8 mouse cellular contexts compared by ENCODE assay signal in genomic region chr11:99040346-99040974, GRCm38 (mm10). TPM values are rescaled to one million over a fixed set of nuclear protein-coding genes. Genes with fewer than 3 reads are reported as not detected.
DNase-seq lines count a peak whose midpoint lies in the region; ATAC-seq and TF ChIP-seq lines count a peak whose summit lies in the region.

No protein-coding gene starts in this region.

- 2% methylated on average over 17 of the region's 17 CpGs for WGBS in forebrain, embryonic 11.5 days
- WGBS in liver, embryonic 14.5 days (ENCODE audit: insufficient replicate concordance) = 1% methylated on average over 17 of the region's 17 CpGs
- 2% methylated on average over 16 of the region's 17 CpGs for WGBS in neural tube, embryonic 14.5 days

- H3K27ac ChIP-seq in forebrain, embryonic 11.5 days (ENCODE audit: low read depth, low read length) = peak overlapping the region; percentile 82
- no peak overlapping the region for H3K27ac ChIP-seq in liver, embryonic 14.5 days
- H3K27ac ChIP-seq in neural tube, embryonic 14.5 days (ENCODE audit: low read depth, low read length) = peak overlapping the region; percentile 76

- peak overlapping the region; percentile 57 for H3K4me3 ChIP-seq in forebrain, embryonic 11.5 days (ENCODE audit: low read depth, low read length)
- peak overlapping the region; percentile 64 to 72 for H3K4me3 ChIP-seq in liver, embryonic 14.5 days (ENCODE audit: insufficient read depth in 1 of 2, low read depth in 2 of 2, low read length in 2 of 2)
- H3K4me3 ChIP-seq in neural tube, embryonic 14.5 days (ENCODE audit: low read depth, low read length) = peak overlapping the region; percentile 60

- TF ChIP-seq EP300 in liver, embryonic 14.5 days (IDR thresholded peaks at IDR 0.05; ENCODE audit: low read depth) = no peak

- H3K9ac ChIP-seq in forebrain, embryonic 11.5 days (ENCODE audit: low read length) = peak overlapping the region; percentile 93
- no peak overlapping the region for H3K9ac ChIP-seq in liver, embryonic 14.5 days (replicated peaks)
- H3K9ac ChIP-seq in neural tube, embryonic 14.5 days (replicated peaks; ENCODE audit: low read depth, low read length) = peak overlapping the region; percentile 88

- no peaks in the 10 kb centered on the region for H3K27me3 ChIP-seq in forebrain, embryonic 11.5 days (ENCODE audit: control insufficient read depth, insufficient read depth, low read length)
- peaks cover 39% of the 10 kb centered on the region for H3K27me3 ChIP-seq in liver, embryonic 14.5 days (ENCODE audit: control insufficient read depth, insufficient read depth, low read length)
- H3K27me3 ChIP-seq in neural tube, embryonic 14.5 days (ENCODE audit: control insufficient read depth, insufficient read depth, low read length) = no peaks in the 10 kb centered on the region

- H3K4me1 ChIP-seq in forebrain, embryonic 11.5 days (replicated peaks; ENCODE audit: control insufficient read depth, insufficient read depth, low read length) = peaks cover 17% of the 10 kb centered on the region; the same call in 1 of the 2 replicates
- peaks cover 0 to 13% of the 10 kb centered on the region in 2 experiments; a peak in 2 of 4 replicates for H3K4me1 ChIP-seq in liver, embryonic 14.5 days (replicated peaks; ENCODE audit: control insufficient read depth in 2 of 2, insufficient read depth in 2 of 2, low read length in 1 of 2)
- peaks cover 5% of the 10 kb centered on the region; the same call in 1 of the 2 replicates for H3K4me1 ChIP-seq in neural tube, embryonic 14.5 days (ENCODE audit: control insufficient read depth, insufficient read depth, low read length)

- TF ChIP-seq CTCF in liver, embryonic 14.5 days (IDR thresholded peaks at IDR 0.05; ENCODE audit: low read depth) = peak; percentile 50

- peak; percentile 42 for ATAC-seq in forebrain, embryonic 11.5 days (replicated peaks; ENCODE audit: low FRiP score)
- ATAC-seq in liver, embryonic 14.5 days (ENCODE audit: insufficient read depth) = no peak
- ATAC-seq in neural tube, embryonic 14.5 days (ENCODE audit: low read depth) = peak; percentile 3; the same call in 1 of the 2 replicates

- DNase-seq in kidney, adult 18-20 months = peak; percentile 56
- no peak for DNase-seq in kidney, adult 11 months
- DNase-seq in MEL-GATA-1-ER (ENCODE audit: extremely low read depth, low read depth) = peak; percentile 60
- peak; percentile 79 for DNase-seq in forebrain, embryonic 11.5 days (ENCODE audit: low spot score)
- peak; percentile 54 for DNase-seq in induced T-regulatory cell, adult 2 months (ENCODE audit: low read depth)
- DNase-seq in liver, embryonic 14.5 days (ENCODE audit: low read depth in 3 of 3, low spot score in 3 of 3) = no peak
- no peak for DNase-seq in frontal cortex, postnatal 25 days (ENCODE audit: low spot score in 2 of 2)

- H3K9me3 ChIP-seq in forebrain, embryonic 11.5 days (ENCODE audit: control insufficient read depth, low read length) = no peaks in the 10 kb centered on the region
- no peaks in the 10 kb centered on the region for H3K9me3 ChIP-seq in liver, embryonic 14.5 days (ENCODE audit: control insufficient read depth, low read length)
- no peaks in the 10 kb centered on the region for H3K9me3 ChIP-seq in neural tube, embryonic 14.5 days (ENCODE audit: control insufficient read depth, low read length)

- no peaks in the 10 kb centered on the region for H3K36me3 ChIP-seq in forebrain, embryonic 11.5 days (ENCODE audit: control insufficient read depth, insufficient read depth, low read length)
- no peaks in the 10 kb centered on the region for H3K36me3 ChIP-seq in liver, embryonic 14.5 days (replicated peaks; ENCODE audit: control insufficient read depth, insufficient read depth, low read depth)
- H3K36me3 ChIP-seq in neural tube, embryonic 14.5 days (ENCODE audit: control insufficient read depth, insufficient read depth, low read length) = no peaks in the 10 kb centered on the region

- peak overlapping the region; percentile 96 for H3K4me2 ChIP-seq in forebrain, embryonic 11.5 days (ENCODE audit: low read depth, low read length, severe bottlenecking)
- H3K4me2 ChIP-seq in liver, embryonic 14.5 days (ENCODE audit: low read depth) = peak overlapping the region; percentile 63
- H3K4me2 ChIP-seq in neural tube, embryonic 14.5 days (ENCODE audit: low read depth, low read length) = peak overlapping the region; percentile 86

RNA-seq across cellular contexts. Expression of gene Igfbp4, which starts 0.6 kb away (rescaled TPM):
- polyA plus RNA-seq in forebrain, embryonic 11.5 days (2014; fragmentation: Nextera tagmentation; extraction: Ambion mirVana) = 246 and 252 TPM in 2 replicates
- 60.6 and 71.4 TPM in 2 replicates for polyA plus RNA-seq in liver, embryonic 14.5 days (2012; rRNA removed)
- polyA plus RNA-seq in liver, embryonic 14.5 days (2014; fragmentation: Nextera tagmentation; extraction: Ambion mirVana) = 115 and 123 TPM in 2 replicates
- polyA plus RNA-seq in neural tube, embryonic 14.5 days (2014; fragmentation: Nextera tagmentation; extraction: Ambion mirVana) = 53.7 and 132 TPM in 2 replicates

RNA-seq across cellular contexts. Expression of gene Top2a, which starts 16.5 kb away (rescaled TPM):
- 446 and 476 TPM in 2 replicates for polyA plus RNA-seq in forebrain, embryonic 11.5 days (2014; fragmentation: Nextera tagmentation; extraction: Ambion mirVana)
- 57.7 and 108 TPM in 2 replicates for polyA plus RNA-seq in liver, embryonic 14.5 days (2012; rRNA removed)
- polyA plus RNA-seq in liver, embryonic 14.5 days (2014; fragmentation: Nextera tagmentation; extraction: Ambion mirVana) = 197 and 214 TPM in 2 replicates
- polyA plus RNA-seq in neural tube, embryonic 14.5 days (2014; fragmentation: Nextera tagmentation; extraction: Ambion mirVana) = 18.3 and 24.8 TPM in 2 replicates

RNA-seq across cellular contexts. Expression of gene Tns4, which starts 48.6 kb away (rescaled TPM):
- 0.27 and 0.65 TPM in 2 replicates for polyA plus RNA-seq in forebrain, embryonic 11.5 days (2014; fragmentation: Nextera tagmentation; extraction: Ambion mirVana)
- polyA plus RNA-seq in liver, embryonic 14.5 days (2012; rRNA removed) = 0.36 and 0.42 TPM in 2 replicates
- polyA plus RNA-seq in liver, embryonic 14.5 days (2014; fragmentation: Nextera tagmentation; extraction: Ambion mirVana) = 0.09 and 0.33 TPM in 2 replicates
- 0.28 TPM in 1 of 2 replicates, not detected in the other for polyA plus RNA-seq in neural tube, embryonic 14.5 days (2014; fragmentation: Nextera tagmentation; extraction: Ambion mirVana)

RNA-seq across cellular contexts. Expression of gene Gjd3, which starts 57.6 kb away (rescaled TPM):
- 0.23 TPM in 1 of 2 replicates, not detected in the other for polyA plus RNA-seq in forebrain, embryonic 11.5 days (2014; fragmentation: Nextera tagmentation; extraction: Ambion mirVana)
- not detected in 2 replicates for polyA plus RNA-seq in liver, embryonic 14.5 days (2012; rRNA removed)
- not detected in 2 replicates for polyA plus RNA-seq in liver, embryonic 14.5 days (2014; fragmentation: Nextera tagmentation; extraction: Ambion mirVana)
- polyA plus RNA-seq in neural tube, embryonic 14.5 days (2014; fragmentation: Nextera tagmentation; extraction: Ambion mirVana) = 0.89 and 2.2 TPM in 2 replicates

Comparison
In these comparisons a context has a peak if more than half of its experiments do, and no peak if none do; other contexts are left out.
1. DNase-seq: peak in kidney, adult 18-20 months (single experiment), MEL-GATA-1-ER (single experiment), forebrain, embryonic 11.5 days (single experiment) and induced T-regulatory cell, adult 2 months (single experiment); none in kidney, adult 11 months (single experiment), liver, embryonic 14.5 days (0 of 3) and frontal cortex, postnatal 25 days (0 of 2).
2. Peak in every context shown above with its lines, with median percentiles within 50 percentile points of each other: H3K4me2 ChIP-seq and H3K4me3 ChIP-seq.